Mouse (Mus musculus): ENCODE results near the gene Neurl4.

GRCm38 (mm10) chr11:69936156-69936555, 35.3 kb downstream of the Neurl4 start:
- TF ChIP-seq CTCF (IDR thresholded peaks at IDR 0.05; ENCODE audit: insufficient read depth, low read depth, low read length), result no peak
- TF ChIP-seq POLR2A (IDR thresholded peaks at IDR 0.05; ENCODE audit: insufficient read depth, low read depth, low read length), result no peak
